Mouse (Mus musculus) embryonic facial prominence, embryonic 11.5 days (tissue): ENCODE results near the gene Gm17571. TPM values are rescaled to one million over a fixed set of nuclear protein-coding genes. Genes with fewer than 3 reads are reported as not detected.

Source experiments
- ATAC-seq: fragments of 200-750 bp; cut with Nextera tagmentation; replicated peaks from 2 replicates; pipeline ENCODE4 v1.8.0; 2017; ENCODE audit warnings: low read depth; ENCODE audit not compliant: insufficient number of reproducible peaks, low FRiP score, low TSS enrichment
- DNase-seq: peaks from one replicate; pipeline ENCODE4 v3.0.0-alpha.2; 2015; ENCODE audit warnings: low spot score
- H3K27ac ChIP-seq: fragments of 300-500 bp; sonication (generic); replicated peaks from 2 replicates; pipeline ENCODE4 v1.5.1; 2014; ENCODE audit warnings: mild to moderate bottlenecking, low read depth, low read length, control low read depth
- H3K27me3 ChIP-seq: fragments of 300-500 bp; sonication (generic); 2 replicates; pipeline ENCODE4 v1.6.1; 2014; ENCODE audit warnings: mild to moderate bottlenecking, low read length, moderate library complexity, mixed read lengths; ENCODE audit not compliant: control insufficient read depth, insufficient read depth
- H3K36me3 ChIP-seq: fragments of 300-500 bp; sonication (generic); replicated peaks from 2 replicates; pipeline ENCODE4 v1.6.1; 2014; ENCODE audit warnings: low read depth, mild to moderate bottlenecking, low read length, moderate library complexity, mixed read lengths; ENCODE audit not compliant: control insufficient read depth, insufficient read depth
- H3K4me1 ChIP-seq: fragments of 300-500 bp; sonication (generic); 2 replicates; pipeline ENCODE4 v1.6.1; 2014; ENCODE audit warnings: low read length, mixed read lengths; ENCODE audit not compliant: control insufficient read depth, insufficient read depth
- H3K4me2 ChIP-seq: fragments of 300-500 bp; sonication (generic); 2 replicates; pipeline ENCODE4 v1.6.1; 2014; ENCODE audit warnings: low read depth, mild to moderate bottlenecking, control low read depth, low read length, moderate library complexity
- H3K4me3 ChIP-seq: fragments of 300-500 bp; sonication (generic); 2 replicates; pipeline ENCODE4 v1.5.1; 2014; ENCODE audit warnings: low read depth, low read length, control low read depth
- H3K9ac ChIP-seq: fragments of 300-500 bp; sonication (generic); replicated peaks from 2 replicates; pipeline ENCODE4 v1.6.1; 2014; ENCODE audit warnings: mild to moderate bottlenecking, control low read depth, low read length
- H3K9me3 ChIP-seq: fragments of 300-500 bp; sonication (generic); replicated peaks from 2 replicates; pipeline ENCODE4 v1.6.1; 2016; ENCODE audit warnings: mild to moderate bottlenecking, low read length, inconsistent platforms, mixed read lengths; ENCODE audit not compliant: control insufficient read depth
- WGBS: fragments of 180-500 bp; shearing (Covaris S2); extraction: QIAGEN DNeasy Blood & Tissue Kit; methylation state at CpG from one replicate; pipeline ENCODE4 v1.1.7; 2014; 5-methylcytosine and 5-hydroxymethylcytosine counted together
- polyA plus RNA-seq: library from polyadenylated mRNA; unstranded; fragments of >200 nt; fragmentation: Nextera tagmentation; extraction: Ambion mirVana; gene quantifications from 2 replicates; pipeline ENCODE4 v1.2.1, GENCODE M21; 2014

Gm17571 gene
- polyA plus RNA-seq, 1 experiment from 2014 or later, result not detected

DNA sequence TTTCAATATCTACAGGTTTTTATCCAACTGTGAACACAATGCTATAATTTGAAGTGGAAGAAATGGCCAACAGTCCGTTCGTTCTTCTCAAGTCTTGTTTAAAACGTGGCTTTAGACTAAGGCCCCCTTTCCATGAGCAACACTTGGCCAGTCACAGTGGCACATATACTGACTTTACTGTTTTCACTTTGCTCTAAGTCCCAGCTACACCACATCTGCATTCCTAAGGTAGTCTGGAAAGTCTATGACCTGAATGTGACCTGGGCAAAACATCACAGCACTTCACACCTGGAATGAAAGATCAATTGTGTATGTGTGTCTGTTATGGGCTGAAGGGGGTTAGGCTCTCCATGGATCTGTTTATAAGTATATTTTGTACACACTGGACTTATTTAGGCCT is 2.2 kb upstream of the Gm17571 start:
- no peak overlapping the region for H3K4me2 ChIP-seq
- no peaks in the 10 kb centered on the region for H3K27me3 ChIP-seq
- no peaks in the 10 kb centered on the region for H3K4me1 ChIP-seq
- H3K36me3 ChIP-seq, result no peaks in the 10 kb centered on the region
- H3K27ac ChIP-seq, result no peak overlapping the region
- no peak overlapping the region for H3K9ac ChIP-seq
- H3K4me3 ChIP-seq, result no peak overlapping the region
- no peaks in the 10 kb centered on the region for H3K9me3 ChIP-seq
- 90% methylated on average over 3 of the region's 3 CpGs for WGBS
- DNase-seq, result no peak
- ATAC-seq, result no peak

DNA sequence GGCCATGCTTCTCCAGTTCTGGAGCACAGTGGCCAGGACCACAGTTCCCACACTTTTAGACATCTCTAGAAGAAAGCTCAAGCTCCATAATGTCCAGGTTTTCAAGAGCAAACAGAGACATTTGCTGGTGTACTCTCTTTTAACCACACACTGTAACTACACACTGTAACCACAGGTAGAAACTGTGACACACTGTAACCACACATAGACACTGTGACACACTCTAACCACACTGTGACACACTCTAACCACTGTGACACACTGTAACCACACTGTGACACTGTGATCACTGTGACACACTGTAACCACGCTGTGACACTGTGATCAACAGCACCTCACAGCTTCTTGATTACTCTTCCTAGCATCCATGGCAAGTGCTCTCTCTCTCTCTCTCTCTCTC is 317 bp downstream of the Gm17571 start:
- H3K27me3 ChIP-seq, result no peaks in the 10 kb centered on the region
- no peaks in the 10 kb centered on the region for H3K4me1 ChIP-seq
- H3K9me3 ChIP-seq, result no peaks in the 10 kb centered on the region
- no peak overlapping the region for H3K4me2 ChIP-seq
- ATAC-seq, result no peak
- no peak overlapping the region for H3K9ac ChIP-seq
- 87% methylated on average over 1 of the region's 1 CpGs for WGBS
- no peak overlapping the region for H3K4me3 ChIP-seq
- H3K27ac ChIP-seq, result no peak overlapping the region
- H3K36me3 ChIP-seq, result no peaks in the 10 kb centered on the region
- no peak for DNase-seq

DNA sequence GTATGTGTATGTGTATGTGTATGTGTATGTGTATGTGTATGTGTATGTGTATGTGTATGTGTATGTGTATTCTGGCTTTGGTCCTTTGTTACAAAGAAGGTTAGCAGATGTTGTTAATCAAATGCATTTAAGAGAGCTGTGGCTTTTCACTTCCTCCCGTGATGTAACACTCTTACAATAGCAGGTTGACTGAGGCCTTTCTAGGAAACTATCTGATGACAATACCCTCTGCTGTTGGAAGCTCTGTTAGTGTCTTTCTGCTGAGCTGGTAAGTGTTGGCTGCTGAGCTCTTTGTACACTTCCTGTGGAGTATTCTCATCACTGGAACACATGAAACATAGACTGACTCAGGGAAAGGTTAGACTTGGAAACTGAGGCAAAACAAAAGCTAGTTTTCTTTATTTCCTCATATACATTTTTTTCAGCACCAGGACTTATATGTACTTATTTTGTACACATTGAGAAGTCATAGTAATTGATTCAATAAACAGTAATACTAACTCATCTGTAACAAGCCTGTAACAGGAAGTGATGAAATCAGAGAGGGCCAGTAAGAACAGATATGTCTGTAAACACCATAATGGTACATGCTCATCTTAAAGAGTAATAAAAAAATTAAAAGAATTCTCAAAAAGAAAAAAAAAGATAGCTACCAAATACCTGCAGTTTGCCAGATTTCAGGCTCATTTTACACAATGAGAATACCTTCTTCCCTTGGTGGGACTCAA is 2.9 kb downstream of the Gm17571 start:
- no peak overlapping the region for H3K4me2 ChIP-seq
- no peaks in the 10 kb centered on the region for H3K27me3 ChIP-seq
- no peaks in the 10 kb centered on the region for H3K36me3 ChIP-seq
- no peak overlapping the region for H3K27ac ChIP-seq
- no peak for DNase-seq
- H3K9ac ChIP-seq, result no peak overlapping the region
- ATAC-seq, result no peak
- H3K9me3 ChIP-seq, result no peaks in the 10 kb centered on the region
- no peak overlapping the region for H3K4me3 ChIP-seq
- WGBS, result 50% methylated on average over 1 of the region's 1 CpGs
- H3K4me1 ChIP-seq, result no peaks in the 10 kb centered on the region

DNA sequence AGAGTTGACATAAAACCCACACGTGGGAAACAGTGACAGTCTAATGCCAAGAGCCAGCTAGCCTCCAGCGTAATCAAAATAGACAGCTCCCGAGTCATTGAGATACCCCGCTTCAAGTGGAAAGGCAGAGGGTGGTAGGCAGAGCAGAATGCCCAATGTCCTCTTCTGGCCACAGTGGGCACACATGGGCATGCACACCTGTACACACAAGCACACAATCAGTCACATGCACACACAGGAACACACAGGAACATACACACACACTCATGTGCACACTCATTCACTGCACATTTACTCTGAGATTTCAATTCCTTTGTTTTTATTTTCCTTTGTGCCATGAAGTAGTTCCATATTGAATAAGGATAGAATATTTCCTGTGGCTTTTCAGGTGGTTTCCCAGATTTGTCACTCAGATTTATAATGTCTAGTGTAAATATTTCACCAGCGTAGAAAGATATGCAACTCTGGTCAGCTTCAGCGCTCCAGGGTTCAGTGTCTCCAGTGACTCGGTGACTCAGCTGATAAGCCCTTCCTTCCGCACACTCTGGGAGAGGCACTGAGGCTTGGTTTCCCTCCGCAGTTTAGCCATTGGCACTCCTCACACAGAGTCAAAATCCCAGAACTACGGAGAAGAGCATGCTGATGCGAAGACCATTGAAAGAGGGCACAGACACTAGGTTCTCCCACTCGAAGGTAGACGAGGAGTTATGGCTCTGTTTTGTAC is 4.4 kb downstream of the Gm17571 start:
- ATAC-seq (no peak), DNase-seq (no peak)
- Histone ChIP-seq H3K27me3 (no peaks in the 10 kb centered on the region), H3K4me1 (no peaks in the 10 kb centered on the region), H3K9me3 (no peaks in the 10 kb centered on the region), H3K4me2 (no peak overlapping the region), H3K36me3 (no peaks in the 10 kb centered on the region), H3K4me3 (no peak overlapping the region), H3K9ac (no peak overlapping the region), H3K27ac (no peak overlapping the region)
- 85% methylated on average over 13 of the region's 13 CpGs for WGBS

DNA sequence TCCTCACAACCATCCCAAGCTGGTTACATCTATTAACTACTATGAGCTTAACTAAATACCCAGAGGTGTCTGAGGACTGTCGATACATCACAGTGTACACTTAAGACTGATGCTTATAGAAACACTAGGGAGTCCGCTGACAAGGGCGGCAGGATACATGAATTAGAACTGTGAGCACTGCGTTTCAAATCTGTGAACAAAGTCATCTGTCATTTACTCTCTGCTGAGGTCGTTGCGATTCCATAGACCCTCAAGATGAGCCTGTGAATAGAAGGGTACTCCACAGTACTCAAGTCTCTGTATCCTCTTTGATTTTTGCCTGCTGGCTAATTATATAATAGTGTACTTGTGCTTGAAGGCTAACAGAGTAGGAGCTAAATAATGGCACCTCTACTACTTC is 5.6 kb downstream of the Gm17571 start:
- DNase-seq (no peak), ATAC-seq (no peak)
- H3K27me3 ChIP-seq, result no peaks in the 10 kb centered on the region
- H3K4me1 ChIP-seq, result no peaks in the 10 kb centered on the region
- H3K27ac ChIP-seq, result no peak overlapping the region
- no peaks in the 10 kb centered on the region for H3K9me3 ChIP-seq
- H3K4me3 ChIP-seq, result no peak overlapping the region
- no peak overlapping the region for H3K4me2 ChIP-seq
- 87% methylated on average over 6 of the region's 6 CpGs for WGBS
- no peak overlapping the region for H3K9ac ChIP-seq
- no peaks in the 10 kb centered on the region for H3K36me3 ChIP-seq

DNA sequence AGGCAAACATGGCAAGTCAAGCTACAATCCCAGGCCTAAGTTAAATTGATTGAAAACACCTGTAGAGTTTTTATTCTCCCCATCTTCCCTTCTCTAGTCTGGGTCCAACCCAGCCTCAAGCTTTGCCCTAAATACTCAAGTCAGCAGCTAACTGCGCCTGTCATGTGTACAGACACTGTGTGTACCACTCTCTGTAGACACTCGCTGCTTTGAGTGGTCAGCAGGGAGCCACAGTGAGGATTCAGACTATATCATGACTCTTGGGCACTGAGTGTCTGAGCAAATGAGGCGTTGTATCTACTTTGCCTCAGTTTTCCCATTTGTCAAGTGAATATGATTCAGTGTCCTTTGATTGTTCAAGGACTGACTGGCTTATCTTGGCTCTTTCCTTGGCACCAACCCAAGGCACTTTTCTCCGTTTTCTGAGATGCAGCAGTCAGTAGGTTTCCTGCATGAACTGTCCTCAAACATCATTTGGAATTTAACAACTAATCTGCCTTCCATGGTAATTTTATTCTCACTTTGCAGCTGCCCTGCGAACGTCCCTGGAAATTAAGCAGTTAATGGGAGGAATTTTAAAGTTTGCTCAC is 13.0 kb downstream of the Gm17571 start:
- no peaks in the 10 kb centered on the region for H3K36me3 ChIP-seq
- H3K4me1 ChIP-seq, result no peaks in the 10 kb centered on the region
- ATAC-seq, result no peak
- H3K9me3 ChIP-seq, result no peaks in the 10 kb centered on the region
- H3K27me3 ChIP-seq, result no peaks in the 10 kb centered on the region
- H3K4me3 ChIP-seq, result no peak overlapping the region
- H3K4me2 ChIP-seq, result no peak overlapping the region
- DNase-seq, result no peak
- H3K27ac ChIP-seq, result no peak overlapping the region
- H3K9ac ChIP-seq, result no peak overlapping the region
- 90% methylated on average over 6 of the region's 6 CpGs for WGBS

DNA sequence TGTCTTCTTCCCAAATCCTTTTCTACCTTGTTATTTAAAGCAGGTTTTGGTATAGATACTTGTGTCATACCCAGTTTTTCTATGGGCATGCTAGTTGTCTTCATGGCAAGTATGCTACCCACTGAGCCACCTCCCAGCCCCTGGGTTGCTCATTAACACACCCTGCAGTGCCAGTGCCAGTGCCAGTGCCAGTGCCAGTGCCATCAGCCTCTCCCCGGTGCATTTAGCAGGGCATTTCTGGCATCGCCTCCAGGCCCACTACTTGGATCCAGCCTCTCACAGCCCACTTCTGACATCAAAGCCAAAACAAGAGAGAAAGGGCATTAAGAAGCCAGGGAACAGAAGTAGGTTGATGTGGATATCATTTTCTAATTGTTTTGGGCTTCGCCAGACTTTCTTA is 14.9 kb downstream of the Gm17571 start:
- Histone ChIP-seq H3K27ac (no peak overlapping the region), H3K4me3 (no peak overlapping the region), H3K9me3 (no peaks in the 10 kb centered on the region), H3K4me1 (no peaks in the 10 kb centered on the region), H3K9ac (no peak overlapping the region), H3K36me3 (no peaks in the 10 kb centered on the region), H3K4me2 (no peak overlapping the region), H3K27me3 (no peaks in the 10 kb centered on the region)
- WGBS, result 92% methylated on average over 3 of the region's 3 CpGs
- ATAC-seq, result no peak
- DNase-seq, result no peak

DNA sequence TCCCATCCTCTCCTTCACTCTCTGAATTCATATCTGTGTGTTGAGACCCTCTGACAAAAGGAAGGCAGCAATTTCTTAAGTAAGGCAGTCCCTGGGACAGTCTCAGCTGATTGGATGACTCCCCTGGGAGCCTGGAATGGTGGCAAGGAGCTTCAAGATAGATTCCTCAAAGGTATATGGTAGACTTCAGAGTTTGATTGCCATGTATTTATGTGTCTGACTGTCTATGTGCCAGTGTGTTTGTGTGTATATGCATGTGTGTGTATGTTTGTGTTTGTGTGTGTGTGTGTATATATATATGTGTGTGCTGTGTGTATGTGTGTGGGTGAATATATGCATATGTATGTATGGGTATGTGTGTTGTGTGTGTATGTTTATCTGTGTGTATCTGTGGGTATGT is 15.8 kb downstream of the Gm17571 start:
- Histone ChIP-seq H3K9ac (no peak overlapping the region), H3K36me3 (no peaks in the 10 kb centered on the region), H3K27me3 (no peaks in the 10 kb centered on the region), H3K27ac (no peak overlapping the region), H3K4me3 (no peak overlapping the region), H3K4me2 (no peak overlapping the region), H3K9me3 (no peaks in the 10 kb centered on the region), H3K4me1 (no peaks in the 10 kb centered on the region)
- DNase-seq (no peak), ATAC-seq (no peak)
